Mouse (Mus musculus) Patski (cell line): ENCODE results near the gene Ankrd13d. TPM values are rescaled to one million over a fixed set of nuclear protein-coding genes. Genes with fewer than 3 reads are reported as not detected.

Experiments used
- ATAC-seq: fragments of 100-300 bp; one replicate; pipeline ENCODE4 v1.8.0; 2021
- CTCF ChIA-PET: fragments of 350-600 bp; sonication (Branson Sonifier 250); formaldehyde crosslinking; loops from one replicate; lab custom pipeline; 2022; ENCODE audit warnings: inconsistent platforms; lab: Charles Lee
- POLR2A ChIA-PET: fragments of 350-600 bp; sonication (Branson Sonifier 250); formaldehyde crosslinking; loops from one replicate; lab custom pipeline; 2022; ENCODE audit warnings: antibody characterized with exemption, inconsistent platforms; lab: Charles Lee
- DNase-seq: peaks from one replicate; pipeline ENCODE4 v3.0.0-alpha.2; 2011; ENCODE audit warnings: low read depth, low spot score
- H3K27me3 ChIP-seq: fragments of 371-371 bp; one replicate; pipeline ENCODE4 v1.5.1; 2021
- CTCF ChIP-seq: fragments of 100-300 bp; IDR thresholded peaks from one replicate; pipeline ENCODE4 v1.5.1; 2021
- in situ Hi-C: fragments of 300-500 bp; cut with MboI; formaldehyde crosslinking; loops from 3 replicates; pipeline ENCODE4 v1.11.1; 2018; ENCODE audit warnings: low pct_unique_long_range_greater_than_20kb, mixed read lengths
- polyA plus RNA-seq: library from polyadenylated mRNA; unstranded; gene quantifications from one replicate; pipeline ENCODE4 v1.2.3, GENCODE M21; 2021

The Ankrd13d gene
- 25.8 TPM for polyA plus RNA-seq

GRCm38 (mm10) chr19:4282898-4283553 lies at the start of gene Ankrd13d:
TSS of gene Ankrd13d (minus strand) at chr19:4283137.
- in situ Hi-C loops = no loop called here
- H3K27me3 ChIP-seq = no peaks in the 10 kb centered on the region
- POLR2A ChIA-PET = interaction anchor here (0.9 to 2.1 kb wide), 4 partner anchors 8 to 25 kb away, joined by 4 to 6 read pairs (median 5); no protein-coding TSS in a partner anchor
- TF ChIP-seq CTCF = no peak
- peak; percentile 78 for ATAC-seq
- DNase-seq = peak; percentile 41
- CTCF ChIA-PET = interaction anchor here (0.7 to 3.6 kb wide), 10 partner anchors 11 to 55 kb away, joined by 3 to 24 read pairs (median 6); partner anchors contain the start of genes Grk2 and Ssh3

GRCm38 (mm10) chr19:4332653-4333052 lies 49.7 kb upstream of the Ankrd13d start:
- ATAC-seq = no peak
- ChIA-PET POLR2A (interaction anchor here (0.7 to 0.8 kb wide), 3 partner anchors 8 to 52 kb away, joined by 3 to 5 read pairs (median 3); no protein-coding TSS in a partner anchor), CTCF (interaction anchor here (0.7 to 3.4 kb wide), 8 partner anchors 10 to 93 kb away, joined by 3 to 14 read pairs (median 3); no protein-coding TSS in a partner anchor)
- TF ChIP-seq CTCF = no peak
- no peak for DNase-seq
- H3K27me3 ChIP-seq = no peaks in the 10 kb centered on the region
- in situ Hi-C loops = no loop called here

GRCm38 (mm10) chr19:4331273-4331672 lies 48.3 kb upstream of the Ankrd13d start:
- ChIA-PET POLR2A (interaction anchor here (0.7 to 1.0 kb wide), 2 partner anchors 10 to 11 kb away, joined by 4 read pairs; no protein-coding TSS in a partner anchor), CTCF (interaction anchor here (3.4 kb wide), 1 partner anchor 14 kb away, joined by 14 read pairs; no protein-coding TSS in a partner anchor)
- no peaks in the 10 kb centered on the region for H3K27me3 ChIP-seq
- in situ Hi-C loops = no loop called here
- DNase-seq (no peak), ATAC-seq (no peak)
- no peak for TF ChIP-seq CTCF

GRCm38 (mm10) chr19:4330603-4331002 lies 47.7 kb upstream of the Ankrd13d start:
- no peak for TF ChIP-seq CTCF
- ATAC-seq (no peak), DNase-seq (no peak)
- ChIA-PET POLR2A (no interaction called here), CTCF (interaction anchor here (0.9 to 3.4 kb wide), 3 partner anchors 14 to 39 kb away, joined by 3 to 14 read pairs (median 3); no protein-coding TSS in a partner anchor)
- in situ Hi-C loops = no loop called here
- H3K27me3 ChIP-seq = no peaks in the 10 kb centered on the region

- ATAC-seq (no peak), DNase-seq (no peak)
- POLR2A ChIA-PET = interaction anchor here (0.7 kb wide), 1 partner anchor 20 kb away, joined by 4 read pairs; no protein-coding TSS in a partner anchor
- CTCF ChIA-PET = interaction anchor here (1.1 kb wide), 1 partner anchor 10 kb away, joined by 3 read pairs; no protein-coding TSS in a partner anchor
- H3K27me3 ChIP-seq = no peaks in the 10 kb centered on the region
- in situ Hi-C loops = no loop called here
- TF ChIP-seq CTCF = no peak
Observed at GRCm38 (mm10) chr19:4328737-4329304, 45.9 kb upstream of the Ankrd13d start.

- ATAC-seq = no peak
- CTCF ChIA-PET = no interaction called here
- TF ChIP-seq CTCF = no peak
- DNase-seq = no peak
- H3K27me3 ChIP-seq = no peaks in the 10 kb centered on the region
- in situ Hi-C loops = no loop called here
- POLR2A ChIA-PET = interaction anchor here (1.6 kb wide), 1 partner anchor 11 kb away, joined by 4 read pairs; no protein-coding TSS in a partner anchor
Observed at GRCm38 (mm10) chr19:4326881-4327280, 43.9 kb upstream of the Ankrd13d start.

GRCm38 (mm10) chr19:4326106-4326505 lies 43.2 kb upstream of the Ankrd13d start:
- H3K27me3 ChIP-seq = no peaks in the 10 kb centered on the region
- ATAC-seq (no peak), DNase-seq (no peak)
- in situ Hi-C loops = no loop called here
- ChIA-PET POLR2A (no interaction called here), CTCF (no interaction called here)
- TF ChIP-seq CTCF = no peak

- TF ChIP-seq CTCF = no peak
- DNase-seq = no peak
- in situ Hi-C loops = no loop called here
- H3K27me3 ChIP-seq = no peaks in the 10 kb centered on the region
- ChIA-PET CTCF (interaction anchor here (1.2 to 1.7 kb wide), 2 partner anchors 10 to 95 kb away, joined by 5 read pairs; no protein-coding TSS in a partner anchor), POLR2A (interaction anchor here (0.6 kb wide), 1 partner anchor 698 kb away, joined by 4 read pairs; no protein-coding TSS in a partner anchor)
- no peak for ATAC-seq
Observed at GRCm38 (mm10) chr19:4322134-4322533, 39.2 kb upstream of the Ankrd13d start.

- in situ Hi-C loops = no loop called here
Observed at GRCm38 (mm10) chr19:4321622-4322021, 38.7 kb upstream of the Ankrd13d start.

GRCm38 (mm10) chr19:4319272-4319671 lies 36.3 kb upstream of the Ankrd13d start:
- ChIA-PET CTCF (no interaction called here), POLR2A (no interaction called here)
- no peaks in the 10 kb centered on the region for H3K27me3 ChIP-seq
- ATAC-seq (no peak), DNase-seq (no peak)
- in situ Hi-C loops = no loop called here
- TF ChIP-seq CTCF = no peak

More at GRCm38 (mm10) chr19:4321622-4322021, 38.7 kb upstream of the Ankrd13d start:
- POLR2A ChIA-PET = interaction anchor here (0.6 to 0.9 kb wide), 5 partner anchors 10 to 393 kb away, joined by 3 to 5 read pairs (median 4); no protein-coding TSS in a partner anchor
- CTCF ChIA-PET = interaction anchor here (1.1 to 2.0 kb wide), 3 partner anchors 12 to 96 kb away, joined by 3 to 11 read pairs (median 5); no protein-coding TSS in a partner anchor
- H3K27me3 ChIP-seq = no peaks in the 10 kb centered on the region
- DNase-seq (no peak), ATAC-seq (no peak)
- no peak for TF ChIP-seq CTCF
